Mouse (Mus musculus) forebrain, embryonic 13.5 days (tissue): ENCODE results near the gene Prkcq. TPM values are rescaled to one million over a fixed set of nuclear protein-coding genes. Genes with fewer than 3 reads are reported as not detected.

Experiments used
- ATAC-seq: fragments of 200-750 bp; cut with Nextera tagmentation; 2 replicates; pipeline ENCODE4 v1.8.0; 2017
- H3K27ac ChIP-seq: fragments of 300-500 bp; sonication (generic); 2 replicates; pipeline ENCODE4 v1.5.1; 2015; ENCODE audit warnings: inconsistent platforms, mild to moderate bottlenecking, moderate library complexity
- H3K27me3 ChIP-seq: fragments of 300-500 bp; sonication (generic); 2 replicates; pipeline ENCODE4 v1.6.1; 2015; ENCODE audit warnings: mild to moderate bottlenecking, inconsistent platforms
- H3K36me3 ChIP-seq: fragments of 300-500 bp; sonication (generic); 2 replicates; pipeline ENCODE4 v1.6.1; 2015; ENCODE audit warnings: mild to moderate bottlenecking, inconsistent platforms; ENCODE audit not compliant: poor library complexity, severe bottlenecking
- H3K4me1 ChIP-seq: fragments of 300-500 bp; sonication (generic); 2 replicates; pipeline ENCODE4 v1.6.1; 2015; ENCODE audit warnings: inconsistent platforms
- H3K4me2 ChIP-seq: fragments of 300-500 bp; sonication (generic); 2 replicates; pipeline ENCODE4 v1.6.1; 2015; ENCODE audit warnings: inconsistent platforms, mild to moderate bottlenecking, moderate library complexity
- H3K4me3 ChIP-seq: fragments of 300-500 bp; sonication (generic); 2 replicates; pipeline ENCODE4 v1.5.1; 2015; ENCODE audit warnings: mild to moderate bottlenecking, inconsistent platforms
- H3K9ac ChIP-seq: fragments of 300-500 bp; sonication (generic); 2 replicates; pipeline ENCODE4 v1.6.1; 2015; ENCODE audit warnings: mild to moderate bottlenecking, inconsistent platforms
- H3K9me3 ChIP-seq: fragments of 300-500 bp; sonication (generic); replicated peaks from 2 replicates; pipeline ENCODE4 v1.6.1; 2016; ENCODE audit warnings: inconsistent platforms
- WGBS: fragments of 180-500 bp; shearing (Covaris S2); methylation state at CpG from one replicate; pipeline ENCODE4 v1.1.7; 2015; 5-methylcytosine and 5-hydroxymethylcytosine counted together
- polyA plus RNA-seq: library from polyadenylated mRNA; unstranded; fragments of >200 nt; fragmentation: Nextera tagmentation; extraction: Ambion mirVana; gene quantifications from 2 replicates; pipeline ENCODE4 v1.2.1, GENCODE M21; 2015

Gene Prkcq
- polyA plus RNA-seq, 1 experiment from 2014 or later = 1.1 TPM

DNA sequence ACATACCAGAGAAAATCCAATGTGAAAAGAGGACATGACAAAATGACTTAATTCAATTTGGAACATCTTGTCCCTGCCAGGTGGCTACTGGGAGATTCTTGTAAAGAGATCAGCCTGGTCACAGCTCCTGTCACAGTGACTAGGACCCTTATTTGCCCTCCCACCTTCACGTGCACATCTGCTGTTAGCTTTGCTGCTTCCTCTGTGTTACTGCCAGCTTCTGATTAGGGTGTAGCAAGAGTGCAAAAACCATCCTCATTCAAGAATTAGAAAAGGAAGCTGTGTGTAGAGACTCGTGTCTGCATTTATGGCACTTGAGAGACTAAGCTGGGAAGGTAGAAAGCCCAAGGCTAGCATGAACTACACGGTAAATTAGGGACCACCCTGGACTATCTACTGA lies 59.2 kb downstream of the Prkcq start:
- no peaks in the 10 kb centered on the region for H3K4me1 ChIP-seq
- H3K4me3 ChIP-seq = no peak overlapping the region
- no peaks in the 10 kb centered on the region for H3K9me3 ChIP-seq
- no peak overlapping the region for H3K4me2 ChIP-seq
- ATAC-seq = no peak
- H3K9ac ChIP-seq = no peak overlapping the region
- 78% methylated on average over 3 of the region's 3 CpGs for WGBS
- H3K27me3 ChIP-seq = no peaks in the 10 kb centered on the region
- H3K27ac ChIP-seq = no peak overlapping the region
- no peaks in the 10 kb centered on the region for H3K36me3 ChIP-seq

DNA sequence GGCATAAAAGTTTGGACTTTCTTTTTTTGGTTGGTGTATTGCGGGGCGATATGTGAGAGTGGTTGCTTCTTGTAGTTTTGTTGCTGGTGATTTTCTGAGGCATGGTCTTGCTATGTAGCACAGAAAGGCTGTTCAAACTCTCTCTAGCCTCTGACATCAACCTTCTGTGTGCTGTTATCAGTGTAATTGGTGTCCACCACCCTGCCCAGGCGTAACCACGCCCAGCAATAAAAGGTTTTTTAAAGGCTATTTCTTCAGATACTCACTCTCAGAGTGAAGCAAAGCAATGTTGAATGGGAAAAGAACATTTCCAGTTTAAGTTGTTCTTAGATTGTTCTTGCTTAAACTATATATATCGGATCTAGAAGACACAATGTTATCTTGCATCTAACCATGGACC lies 60.1 kb downstream of the Prkcq start:
- ATAC-seq = no peak
- H3K36me3 ChIP-seq = no peaks in the 10 kb centered on the region
- H3K9ac ChIP-seq = no peak overlapping the region
- no peaks in the 10 kb centered on the region for H3K4me1 ChIP-seq
- H3K27ac ChIP-seq = no peak overlapping the region
- no peaks in the 10 kb centered on the region for H3K27me3 ChIP-seq
- no peaks in the 10 kb centered on the region for H3K9me3 ChIP-seq
- 90% methylated on average over 5 of the region's 5 CpGs for WGBS
- no peak overlapping the region for H3K4me2 ChIP-seq
- no peak overlapping the region for H3K4me3 ChIP-seq

DNA sequence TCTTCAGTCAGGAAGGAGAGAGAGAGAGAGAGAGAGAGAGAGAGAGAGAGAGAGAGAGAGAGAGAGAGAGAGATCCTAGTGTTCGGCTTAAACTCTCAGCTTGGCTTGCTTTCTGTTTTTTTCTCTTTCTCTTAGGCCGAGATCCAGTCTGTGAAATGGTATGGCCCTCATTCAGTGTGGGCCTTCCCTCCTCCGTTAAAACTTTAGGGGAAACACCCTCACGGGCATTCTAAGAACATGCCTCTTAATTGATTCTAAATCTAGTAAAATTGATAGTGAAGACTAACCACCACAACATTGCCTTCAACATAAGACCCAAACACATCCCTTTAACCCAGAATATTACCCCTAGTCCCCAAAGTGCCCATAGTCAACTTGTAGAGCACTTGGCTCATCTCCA lies 66.3 kb downstream of the Prkcq start:
- H3K9me3 ChIP-seq = no peaks in the 10 kb centered on the region
- no peak overlapping the region for H3K4me3 ChIP-seq
- no peaks in the 10 kb centered on the region for H3K36me3 ChIP-seq
- no peak overlapping the region for H3K4me2 ChIP-seq
- H3K27ac ChIP-seq = no peak overlapping the region
- H3K27me3 ChIP-seq = no peaks in the 10 kb centered on the region
- ATAC-seq = no peak
- H3K4me1 ChIP-seq = no peaks in the 10 kb centered on the region
- 89% methylated on average over 4 of the region's 4 CpGs for WGBS
- H3K9ac ChIP-seq = no peak overlapping the region

DNA sequence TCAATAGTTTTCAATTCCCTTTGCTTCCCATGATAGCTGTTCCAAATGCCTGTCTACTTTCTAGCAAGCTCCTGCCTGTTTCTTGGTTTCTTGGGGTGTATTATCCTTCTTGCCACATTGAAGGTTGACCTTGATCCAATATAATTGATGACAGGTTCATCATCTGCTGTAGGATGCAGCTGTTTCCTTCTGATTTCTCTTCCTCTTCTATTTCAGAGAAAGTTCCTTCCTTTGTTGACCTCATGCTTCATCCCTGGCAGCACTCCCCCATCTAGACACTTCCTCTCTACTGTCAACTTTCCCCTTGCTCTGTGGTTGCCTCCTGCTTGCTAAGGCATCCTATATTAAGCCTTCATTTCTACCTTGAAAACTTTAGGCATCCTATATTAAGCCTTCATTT lies 67.6 kb downstream of the Prkcq start:
- Histone ChIP-seq H3K27me3 (no peaks in the 10 kb centered on the region), H3K4me3 (no peak overlapping the region), H3K4me1 (no peaks in the 10 kb centered on the region), H3K4me2 (no peak overlapping the region), H3K36me3 (no peaks in the 10 kb centered on the region), H3K9ac (no peak overlapping the region), H3K9me3 (no peaks in the 10 kb centered on the region), H3K27ac (no peak overlapping the region)
- ATAC-seq = no peak

DNA sequence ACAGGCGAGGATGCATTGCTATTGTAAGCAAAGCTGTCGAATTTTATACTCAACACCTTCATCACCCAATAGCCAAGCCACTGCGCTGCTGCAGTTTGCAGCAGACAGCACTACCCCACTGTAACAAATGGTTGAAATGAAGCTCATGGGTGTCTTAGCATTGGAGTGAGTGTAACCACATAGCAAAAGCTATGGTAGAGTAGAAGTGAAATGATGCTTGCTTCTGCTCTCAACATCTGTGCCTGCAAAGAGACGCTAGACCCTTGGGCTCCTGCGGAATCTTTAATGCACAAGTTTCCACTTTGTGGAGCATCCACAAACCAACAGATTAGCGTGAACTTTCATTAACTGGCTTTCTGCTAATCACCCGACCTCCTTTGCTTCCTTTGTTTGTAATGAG lies 74.0 kb downstream of the Prkcq start:
- 76% methylated on average over 7 of the region's 7 CpGs for WGBS
- Histone ChIP-seq H3K27me3 (no peaks in the 10 kb centered on the region), H3K4me3 (no peak overlapping the region), H3K4me2 (no peak overlapping the region), H3K27ac (no peak overlapping the region), H3K9me3 (no peaks in the 10 kb centered on the region), H3K36me3 (no peaks in the 10 kb centered on the region), H3K9ac (no peak overlapping the region), H3K4me1 (no peaks in the 10 kb centered on the region)
- ATAC-seq = no peak

DNA sequence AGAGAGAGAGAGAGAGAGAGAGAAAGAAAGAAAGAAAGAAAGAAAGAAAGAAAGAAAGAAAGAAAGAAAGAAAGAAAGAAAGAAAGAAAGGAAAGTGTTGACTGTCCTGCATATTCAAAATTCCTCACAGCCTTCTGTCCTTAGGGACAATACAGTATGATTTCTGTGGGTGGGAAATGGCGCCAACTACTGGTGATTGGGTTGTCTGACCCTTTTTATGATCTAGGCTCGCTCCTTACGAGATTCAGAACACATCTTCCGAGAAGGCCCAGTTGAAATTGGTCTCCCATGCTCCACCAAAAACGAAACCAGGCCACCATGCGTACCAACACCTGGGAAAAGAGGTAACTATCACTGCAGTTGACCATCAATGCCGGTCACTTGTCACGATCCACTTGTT lies 82.0 kb downstream of the Prkcq start:
- 62% methylated on average over 8 of the region's 8 CpGs for WGBS
- no peak overlapping the region for H3K9ac ChIP-seq

DNA sequence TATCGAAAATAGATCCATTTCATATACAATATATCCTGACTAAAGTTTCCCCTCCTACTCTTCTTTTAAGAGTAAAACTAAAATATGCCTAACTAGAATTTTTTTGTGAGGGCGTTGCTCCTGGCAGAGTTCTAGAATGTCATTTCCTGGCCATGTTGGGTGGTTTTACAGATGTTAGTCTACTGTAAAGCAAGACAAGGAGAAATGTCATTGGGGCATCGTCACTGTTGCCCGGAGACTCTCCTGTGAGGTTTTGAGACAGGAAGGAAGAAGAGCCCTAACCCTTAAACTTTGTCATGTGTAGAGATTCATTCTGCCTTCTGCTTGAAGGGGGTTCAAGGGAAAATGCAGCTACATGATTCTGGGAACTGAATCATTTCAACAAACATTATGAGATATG lies 82.5 kb downstream of the Prkcq start:
- WGBS = 93% methylated on average over 4 of the region's 4 CpGs
- ATAC-seq = no peak
- no peaks in the 10 kb centered on the region for H3K9me3 ChIP-seq
- no peaks in the 10 kb centered on the region for H3K4me1 ChIP-seq
- H3K4me3 ChIP-seq = no peak overlapping the region
- H3K9ac ChIP-seq = no peak overlapping the region
- no peak overlapping the region for H3K4me2 ChIP-seq
- H3K27ac ChIP-seq = no peak overlapping the region
- no peaks in the 10 kb centered on the region for H3K27me3 ChIP-seq
- no peaks in the 10 kb centered on the region for H3K36me3 ChIP-seq

More for the DNA sequence above, 82.0 kb downstream of the Prkcq start:
- no peaks in the 10 kb centered on the region for H3K36me3 ChIP-seq
- H3K4me1 ChIP-seq = no peaks in the 10 kb centered on the region
- ATAC-seq = no peak
- H3K9me3 ChIP-seq = no peaks in the 10 kb centered on the region
- H3K4me3 ChIP-seq = no peak overlapping the region
- no peaks in the 10 kb centered on the region for H3K27me3 ChIP-seq
- H3K27ac ChIP-seq = no peak overlapping the region
- H3K4me2 ChIP-seq = no peak overlapping the region

DNA sequence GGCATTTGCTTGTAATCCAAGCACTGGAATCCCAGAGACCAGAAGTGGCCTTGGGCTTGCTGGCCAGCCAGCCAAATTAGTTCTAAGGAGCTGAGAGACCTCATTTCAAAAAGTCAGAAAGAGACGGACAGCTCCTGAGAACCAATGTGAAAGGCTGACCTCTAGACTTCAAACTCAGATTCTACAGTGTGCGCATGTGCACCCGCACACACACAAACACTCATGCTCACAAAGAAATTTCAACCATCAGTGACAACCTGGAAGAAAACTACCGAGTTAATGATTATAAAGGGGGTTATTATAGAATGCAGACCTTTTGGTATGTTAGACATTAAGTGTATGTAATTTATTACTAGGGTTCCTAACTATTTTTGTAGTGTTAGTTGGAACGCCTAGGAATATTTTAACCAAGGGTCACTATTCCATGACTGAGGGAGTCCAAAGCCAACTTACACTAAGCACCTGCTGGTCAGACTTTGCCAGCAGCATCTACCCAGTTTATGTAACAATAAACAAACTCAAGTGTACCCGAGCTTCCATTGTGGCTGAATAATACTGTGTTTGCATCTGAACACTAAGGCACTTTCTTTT lies 85.4 kb downstream of the Prkcq start:
- Histone ChIP-seq H3K4me2 (no peak overlapping the region), H3K9me3 (no peaks in the 10 kb centered on the region), H3K27me3 (no peaks in the 10 kb centered on the region), H3K9ac (no peak overlapping the region), H3K4me3 (no peak overlapping the region), H3K4me1 (no peaks in the 10 kb centered on the region), H3K36me3 (no peaks in the 10 kb centered on the region), H3K27ac (no peak overlapping the region)
- no peak for ATAC-seq
- WGBS = 69% methylated on average over 6 of the region's 6 CpGs

DNA sequence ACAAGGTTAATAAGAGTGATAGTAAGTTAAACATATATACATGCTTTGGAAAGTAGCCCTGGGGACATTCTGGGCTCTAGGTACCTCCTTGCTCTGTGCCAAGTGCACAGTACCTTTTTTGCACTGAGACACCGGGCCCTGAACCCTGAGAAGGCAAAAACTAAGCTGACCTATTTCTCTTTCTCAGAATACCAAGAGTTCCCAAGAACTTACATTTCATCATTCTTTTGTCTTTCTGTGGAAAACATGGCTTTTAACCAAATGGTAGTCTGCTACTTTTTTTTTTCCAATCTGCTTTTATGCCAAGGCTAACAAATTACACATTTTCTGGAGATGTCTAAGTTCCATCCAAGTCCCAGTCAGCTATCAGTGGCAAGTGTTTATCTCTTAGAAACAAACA lies 86.3 kb downstream of the Prkcq start:
- Histone ChIP-seq H3K9me3 (no peaks in the 10 kb centered on the region), H3K27me3 (no peaks in the 10 kb centered on the region), H3K9ac (no peak overlapping the region), H3K27ac (no peak overlapping the region), H3K36me3 (no peaks in the 10 kb centered on the region), H3K4me1 (no peaks in the 10 kb centered on the region), H3K4me3 (no peak overlapping the region), H3K4me2 (no peak overlapping the region)
- 89% methylated on average over 1 of the region's 1 CpGs for WGBS
- no peak for ATAC-seq

DNA sequence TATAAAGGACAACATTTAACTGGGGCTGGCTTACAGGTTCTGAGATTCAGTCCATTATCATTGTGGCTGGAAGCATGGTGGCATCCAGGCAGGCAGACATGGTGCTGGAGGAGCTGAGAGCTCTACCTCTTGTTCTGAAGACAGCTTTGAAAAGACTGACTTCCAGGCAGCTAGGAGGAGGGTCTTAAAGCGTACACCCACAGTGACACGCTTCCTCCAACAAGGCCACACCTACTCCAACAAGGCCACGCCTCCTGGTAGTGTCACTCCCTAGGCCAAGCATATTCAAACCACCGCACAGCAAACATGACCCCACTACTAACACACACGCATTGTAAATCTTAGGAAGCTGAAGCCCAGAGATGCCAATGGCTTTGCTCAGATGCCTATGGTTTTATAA lies 87.5 kb downstream of the Prkcq start:
- no peaks in the 10 kb centered on the region for H3K4me1 ChIP-seq
- 87% methylated on average over 5 of the region's 5 CpGs for WGBS
- ATAC-seq = no peak

DNA sequence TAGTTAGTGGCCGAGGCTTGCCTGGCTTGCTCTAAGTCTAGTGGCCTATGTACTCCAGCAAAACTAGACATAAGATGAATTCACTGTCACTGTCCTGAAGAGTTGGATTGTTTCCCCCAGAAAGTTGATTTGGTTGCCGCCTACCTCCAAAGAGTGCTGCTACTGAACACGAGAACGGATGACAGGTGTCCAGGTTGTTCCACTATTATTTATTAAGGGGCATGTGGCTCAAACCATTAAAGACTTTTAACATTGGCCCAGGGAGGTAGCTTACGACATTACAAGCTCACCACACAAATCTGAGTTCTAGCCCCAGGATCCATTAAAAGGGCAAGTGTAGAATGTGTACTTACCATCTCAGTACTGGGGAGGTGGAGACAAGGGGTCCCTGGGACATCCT lies 92.9 kb downstream of the Prkcq start:
- no peak for ATAC-seq
- no peak overlapping the region for H3K9ac ChIP-seq
- no peaks in the 10 kb centered on the region for H3K9me3 ChIP-seq
- H3K4me1 ChIP-seq = no peaks in the 10 kb centered on the region
- no peak overlapping the region for H3K4me2 ChIP-seq
- no peak overlapping the region for H3K4me3 ChIP-seq
- H3K27ac ChIP-seq = no peak overlapping the region
- WGBS = 90% methylated on average over 5 of the region's 5 CpGs
- H3K27me3 ChIP-seq = no peaks in the 10 kb centered on the region
- H3K36me3 ChIP-seq = no peaks in the 10 kb centered on the region

More for the DNA sequence above, 87.5 kb downstream of the Prkcq start:
- no peak overlapping the region for H3K4me2 ChIP-seq
- H3K9me3 ChIP-seq = no peaks in the 10 kb centered on the region
- no peaks in the 10 kb centered on the region for H3K27me3 ChIP-seq
- no peaks in the 10 kb centered on the region for H3K36me3 ChIP-seq
- no peak overlapping the region for H3K9ac ChIP-seq
- H3K4me3 ChIP-seq = no peak overlapping the region
- no peak overlapping the region for H3K27ac ChIP-seq

DNA sequence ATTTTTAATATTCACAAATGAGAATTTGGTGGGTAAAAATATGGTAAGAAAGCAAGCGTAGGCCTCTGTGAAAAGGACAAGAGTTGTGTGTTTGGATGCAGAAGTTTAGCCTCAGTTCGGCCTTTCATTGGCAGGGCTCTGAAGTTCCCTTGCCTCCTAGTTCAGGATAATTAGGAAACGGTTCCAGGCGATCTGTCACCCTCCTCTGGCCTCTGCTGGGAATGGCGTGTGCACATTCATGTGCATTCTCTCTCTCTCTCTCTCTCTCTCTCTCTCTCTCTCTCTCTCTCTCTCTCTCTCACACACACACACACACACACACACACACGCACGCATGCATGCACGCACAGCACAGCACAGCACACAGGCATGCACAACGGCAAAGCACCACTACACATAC lies 93.5 kb downstream of the Prkcq start:
- no peaks in the 10 kb centered on the region for H3K36me3 ChIP-seq
- ATAC-seq = no peak
- H3K4me1 ChIP-seq = no peaks in the 10 kb centered on the region
- no peaks in the 10 kb centered on the region for H3K27me3 ChIP-seq
- H3K27ac ChIP-seq = no peak overlapping the region
- no peak overlapping the region for H3K4me3 ChIP-seq
- H3K9me3 ChIP-seq = no peaks in the 10 kb centered on the region
- WGBS = 84% methylated on average over 9 of the region's 9 CpGs
- no peak overlapping the region for H3K9ac ChIP-seq
- H3K4me2 ChIP-seq = no peak overlapping the region

DNA sequence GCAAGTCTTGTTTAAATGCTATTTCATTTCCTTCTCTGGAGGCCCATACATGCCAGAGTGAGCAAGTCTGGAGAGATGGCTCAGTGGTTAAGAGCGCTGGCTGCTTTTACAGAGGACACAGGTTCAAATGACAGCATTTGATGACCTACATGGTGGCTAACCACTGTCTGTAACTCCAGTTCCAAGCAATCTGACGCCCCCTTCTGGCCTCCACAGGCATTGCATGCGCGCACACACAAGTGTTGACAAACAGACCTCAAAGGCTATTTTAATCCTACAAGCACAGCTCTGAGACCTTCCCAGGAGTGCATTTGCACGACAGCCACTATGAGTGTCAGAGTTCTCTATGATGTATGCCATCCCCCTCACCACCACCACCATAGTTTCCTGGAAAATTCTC lies 94.4 kb downstream of the Prkcq start:
- no peak overlapping the region for H3K4me3 ChIP-seq
- H3K27me3 ChIP-seq = no peaks in the 10 kb centered on the region
- no peaks in the 10 kb centered on the region for H3K36me3 ChIP-seq
- 69% methylated on average over 5 of the region's 5 CpGs for WGBS
- H3K4me2 ChIP-seq = no peak overlapping the region
- no peak overlapping the region for H3K27ac ChIP-seq
- H3K9ac ChIP-seq = no peak overlapping the region
- ATAC-seq = no peak
- no peaks in the 10 kb centered on the region for H3K4me1 ChIP-seq
- no peaks in the 10 kb centered on the region for H3K9me3 ChIP-seq
